Mouse (Mus musculus): Measurements from ENCODE around the gene Dnah1. TPM values are rescaled to one million over a fixed set of nuclear protein-coding genes. Genes with fewer than 3 reads are reported as not detected.

Gene Dnah1
- polyA plus RNA-seq, 1 experiment from 2014 or later: 5.3 TPM

GRCm38 (mm10) chr14:31251084-31251604 is 72.6 kb downstream of the Dnah1 start, which contains the start of the genes Phf7 and Bap1:
Gene Phf7 (minus strand): TSS chr14:31251317.
Gene Bap1 (plus strand): TSS chr14:31251450.
- H3K9ac ChIP-seq (replicated peaks): peak within 1 kb of the TSS; percentile 98
- no peaks in the 10 kb centered on the region for H3K9me3 ChIP-seq
- peaks cover 19% of the 10 kb centered on the region for H3K4me1 ChIP-seq (replicated peaks)
- H3K4me2 ChIP-seq (replicated peaks): peak within 1 kb of the TSS; percentile 86
- peak within 1 kb of the TSS; percentile 86 for H3K4me3 ChIP-seq (replicated peaks)
- no peaks in the 10 kb centered on the region for H3K27me3 ChIP-seq
- H3K36me3 ChIP-seq: peaks cover 34% of the 10 kb centered on the region
- H3K27ac ChIP-seq: peak within 1 kb of the TSS; percentile 93
- ATAC-seq: peak; percentile 93
- under 1% methylated on average over 75 of the region's 75 CpGs for WGBS

- Histone ChIP-seq H3K9me3 (no peaks in the 10 kb centered on the region), H3K27me3 (no peaks in the 10 kb centered on the region), H3K4me2 (replicated peaks) (peak overlapping the region; percentile 86), H3K4me3 (replicated peaks) (peak overlapping the region; percentile 86), H3K9ac (replicated peaks) (peak overlapping the region; percentile 98), H3K27ac (peak overlapping the region; percentile 93), H3K4me1 (replicated peaks) (peaks cover 19% of the 10 kb centered on the region), H3K36me3 (peaks cover 27% of the 10 kb centered on the region)
- peak; percentile 22 for ATAC-seq
- 20% methylated on average over 38 of the region's 38 CpGs for WGBS
These were observed 73.2 kb downstream of the Dnah1 start for GRCm38 (mm10) chr14:31250222-31251083.

- no peak overlapping the region for H3K4me3 ChIP-seq (replicated peaks)
- WGBS: 95% methylated on average over 6 of the region's 6 CpGs
- no peak overlapping the region for H3K27ac ChIP-seq
- H3K9ac ChIP-seq (replicated peaks): no peak overlapping the region
- ATAC-seq: no peak
- H3K27me3 ChIP-seq: no peaks in the 10 kb centered on the region
- no peak overlapping the region for H3K4me2 ChIP-seq (replicated peaks)
- H3K36me3 ChIP-seq: peaks cover 6% of the 10 kb centered on the region
- peaks cover 19% of the 10 kb centered on the region for H3K4me1 ChIP-seq (replicated peaks)
- H3K9me3 ChIP-seq: no peaks in the 10 kb centered on the region
These were observed 75.3 kb downstream of the Dnah1 start for GRCm38 (mm10) chr14:31248396-31248795.

- no peaks in the 10 kb centered on the region for H3K36me3 ChIP-seq
- peaks cover 5% of the 10 kb centered on the region for H3K4me1 ChIP-seq (replicated peaks)
- 91% methylated on average over 1 of the region's 1 CpGs for WGBS
- ATAC-seq: no peak
- no peak overlapping the region for H3K27ac ChIP-seq
- H3K4me2 ChIP-seq (replicated peaks): no peak overlapping the region
- no peak overlapping the region; the same call in 1 of the 2 replicates for H3K9ac ChIP-seq (replicated peaks)
- no peak overlapping the region for H3K4me3 ChIP-seq (replicated peaks)
- no peaks in the 10 kb centered on the region for H3K27me3 ChIP-seq
- H3K9me3 ChIP-seq: no peaks in the 10 kb centered on the region
These were observed 77.8 kb downstream of the Dnah1 start for GRCm38 (mm10) chr14:31245946-31246345.

GRCm38 (mm10) chr14:31244777-31245176 is 78.9 kb downstream of the Dnah1 start:
- WGBS: 80% methylated on average over 1 of the region's 1 CpGs
- no peaks in the 10 kb centered on the region for H3K27me3 ChIP-seq

GRCm38 (mm10) chr14:31240528-31240927 is 83.2 kb downstream of the Dnah1 start:
- no peak overlapping the region for H3K4me3 ChIP-seq (replicated peaks)
- no peak for ATAC-seq
- no peaks in the 10 kb centered on the region for H3K4me1 ChIP-seq (replicated peaks)
- H3K27ac ChIP-seq: no peak overlapping the region
- no peaks in the 10 kb centered on the region for H3K27me3 ChIP-seq
- H3K4me2 ChIP-seq (replicated peaks): no peak overlapping the region
- no peak overlapping the region for H3K9ac ChIP-seq (replicated peaks)
- H3K9me3 ChIP-seq: no peaks in the 10 kb centered on the region
- no peaks in the 10 kb centered on the region for H3K36me3 ChIP-seq
- WGBS: 82% methylated on average over 3 of the region's 3 CpGs

More at GRCm38 (mm10) chr14:31244777-31245176, 78.9 kb downstream of the Dnah1 start:
- Histone ChIP-seq H3K9me3 (no peaks in the 10 kb centered on the region), H3K27ac (no peak overlapping the region), H3K4me3 (replicated peaks) (no peak overlapping the region), H3K36me3 (no peaks in the 10 kb centered on the region), H3K4me1 (replicated peaks) (no peaks in the 10 kb centered on the region), H3K9ac (replicated peaks) (no peak overlapping the region), H3K4me2 (replicated peaks) (no peak overlapping the region)
- ATAC-seq: no peak

- Histone ChIP-seq H3K4me3 (replicated peaks) (no peak overlapping the region), H3K4me1 (replicated peaks) (0 out of 2 replicates have a peak, but pooled peaks cover 3% of the 10 kb centered on the region), H3K27ac (no peak overlapping the region), H3K9me3 (no peaks in the 10 kb centered on the region), H3K27me3 (no peaks in the 10 kb centered on the region), H3K36me3 (no peaks in the 10 kb centered on the region), H3K9ac (replicated peaks) (no peak overlapping the region), H3K4me2 (replicated peaks) (no peak overlapping the region)
- WGBS: 83% methylated on average over 7 of the region's 7 CpGs
- no peak for ATAC-seq
These were observed 86.4 kb downstream of the Dnah1 start for GRCm38 (mm10) chr14:31237101-31237882.

GRCm38 (mm10) chr14:31233996-31234591 is 89.6 kb downstream of the Dnah1 start:
- peak overlapping the region; percentile 32; the same call in 1 of the 2 replicates for H3K9ac ChIP-seq (replicated peaks)
- H3K9me3 ChIP-seq: no peaks in the 10 kb centered on the region
- H3K4me3 ChIP-seq (replicated peaks): no peak overlapping the region
- no peaks in the 10 kb centered on the region for H3K36me3 ChIP-seq
- no peak overlapping the region for H3K27ac ChIP-seq
- peak; percentile 71 for ATAC-seq
- 0 out of 2 replicates have a peak overlapping the region, but pooled peaks have one; percentile 11 for H3K4me2 ChIP-seq (replicated peaks)
- H3K4me1 ChIP-seq (replicated peaks): 0 out of 2 replicates have a peak, but pooled peaks cover 6% of the 10 kb centered on the region
- WGBS: 21% methylated on average over 11 of the region's 11 CpGs
- H3K27me3 ChIP-seq: no peaks in the 10 kb centered on the region

- 89% methylated on average over 14 of the region's 14 CpGs for WGBS
These were observed 90.4 kb downstream of the Dnah1 start for GRCm38 (mm10) chr14:31233070-31233995.

GRCm38 (mm10) chr14:31232404-31233069 is 91.2 kb downstream of the Dnah1 start:
- no peak for ATAC-seq
- no peak overlapping the region for H3K9ac ChIP-seq (replicated peaks)
- no peaks in the 10 kb centered on the region for H3K36me3 ChIP-seq
- H3K4me2 ChIP-seq (replicated peaks): no peak overlapping the region
- 0 out of 2 replicates have a peak, but pooled peaks cover 8% of the 10 kb centered on the region for H3K4me1 ChIP-seq (replicated peaks)
- no peaks in the 10 kb centered on the region for H3K27me3 ChIP-seq
- no peak overlapping the region for H3K27ac ChIP-seq
- H3K9me3 ChIP-seq: no peaks in the 10 kb centered on the region
- WGBS: 87% methylated on average over 13 of the region's 13 CpGs
- H3K4me3 ChIP-seq (replicated peaks): no peak overlapping the region

More at GRCm38 (mm10) chr14:31233070-31233995, 90.4 kb downstream of the Dnah1 start:
- H3K4me3 ChIP-seq (replicated peaks): no peak overlapping the region
- no peaks in the 10 kb centered on the region for H3K27me3 ChIP-seq
- no peaks in the 10 kb centered on the region for H3K36me3 ChIP-seq
- no peak overlapping the region for H3K4me2 ChIP-seq (replicated peaks)
- no peak overlapping the region for H3K27ac ChIP-seq
- peak; percentile 64 for ATAC-seq
- 0 out of 2 replicates have a peak, but pooled peaks cover 8% of the 10 kb centered on the region for H3K4me1 ChIP-seq (replicated peaks)
- no peak overlapping the region for H3K9ac ChIP-seq (replicated peaks)
- no peaks in the 10 kb centered on the region for H3K9me3 ChIP-seq
